Mouse (Mus musculus): ENCODE measurements at regions not wholly inside any gene's neighbourhood (a gene's known extent, or its start where the extent isn't known, plus 50 kb on each side); places are given as distances from the start of the nearest gene placed in this dataset.

DNA sequence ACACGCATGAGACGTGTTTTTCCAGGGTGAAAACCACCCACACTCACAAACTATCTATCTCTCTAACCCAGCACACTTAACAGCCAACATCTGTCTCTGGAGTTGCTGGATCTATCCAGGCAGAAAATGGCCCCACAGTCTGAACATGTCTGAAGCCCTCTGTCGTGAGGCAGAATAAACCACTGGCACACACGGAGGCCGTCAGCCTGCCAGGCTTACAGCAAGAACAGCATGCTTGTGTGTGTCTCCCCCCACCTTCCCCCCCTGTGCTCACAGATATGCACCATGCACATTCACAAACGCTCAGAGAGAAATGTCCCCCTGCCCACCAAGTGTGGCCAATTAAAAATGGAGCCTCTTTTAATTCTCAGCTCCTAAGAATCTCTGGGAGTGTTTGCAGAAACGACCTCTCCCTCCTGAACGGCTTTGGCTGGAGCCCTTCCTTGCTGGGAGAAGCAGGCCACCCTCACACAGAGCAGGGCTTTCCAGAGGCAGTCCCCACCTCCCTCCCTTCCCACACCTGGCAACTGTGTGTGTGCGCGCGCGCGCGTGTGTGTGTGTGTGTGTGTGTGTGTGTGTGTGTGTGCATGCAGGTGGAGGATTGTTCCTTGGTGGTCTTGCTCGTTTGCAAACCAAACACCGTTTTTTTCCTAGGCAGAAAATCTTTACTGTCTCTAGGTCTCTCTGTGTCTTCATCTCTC lies 88.7 kb downstream of the Edn3 start:
- Histone ChIP-seq H3K36me3 (ENCODE audit: control insufficient read depth, insufficient read depth) (no peaks in the 10 kb centered on the region), H3K9ac (ENCODE audit: low read length) (no peak overlapping the region), H3K27me3 (ENCODE audit: control insufficient read depth, insufficient read depth, low read length) (no peaks in the 10 kb centered on the region), H3K4me2 (ENCODE audit: low read depth, low read length) (no peak overlapping the region), H3K4me3 (ENCODE audit: low read length) (no peak overlapping the region), H3K4me1 (ENCODE audit: control insufficient read depth, insufficient read depth, low read length) (no peaks in the 10 kb centered on the region), H3K27ac (ENCODE audit: low read length) (no peak overlapping the region), H3K9me3 (replicated peaks; ENCODE audit: control insufficient read depth, low read length) (no peaks in the 10 kb centered on the region)
- no peak for ATAC-seq (replicated peaks; ENCODE audit: extremely low read depth, insufficient read depth, low FRiP score)
- 56% methylated on average over 16 of the region's 16 CpGs for WGBS

DNA sequence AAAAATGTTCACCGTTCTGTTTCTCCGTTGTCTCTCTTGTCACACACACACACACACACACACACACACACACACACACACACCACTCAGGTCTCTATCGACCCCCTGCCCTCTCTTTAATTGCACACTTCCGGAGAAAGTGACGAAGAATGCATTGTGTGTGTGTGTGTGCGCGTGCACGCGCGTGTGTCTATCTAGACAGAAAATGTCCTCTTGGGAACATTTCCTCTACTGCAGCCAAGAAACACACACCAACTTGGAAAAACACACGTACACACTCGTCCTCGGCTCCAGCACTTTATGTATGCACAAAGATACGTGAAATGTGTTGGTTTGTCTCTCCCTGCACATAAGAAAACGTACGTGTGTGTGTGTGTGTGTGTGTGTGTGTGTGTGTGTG lies 90.4 kb downstream of the Edn3 start:
- no peak for ATAC-seq (replicated peaks; ENCODE audit: extremely low read depth, insufficient read depth, low FRiP score)
- Histone ChIP-seq H3K27me3 (ENCODE audit: control insufficient read depth, insufficient read depth, low read length) (no peaks in the 10 kb centered on the region), H3K9me3 (replicated peaks; ENCODE audit: control insufficient read depth, low read length) (no peaks in the 10 kb centered on the region), H3K4me1 (ENCODE audit: control insufficient read depth, insufficient read depth, low read length) (no peaks in the 10 kb centered on the region), H3K4me3 (ENCODE audit: low read length) (no peak overlapping the region), H3K9ac (ENCODE audit: low read length) (no peak overlapping the region), H3K36me3 (ENCODE audit: control insufficient read depth, insufficient read depth) (no peaks in the 10 kb centered on the region), H3K4me2 (ENCODE audit: low read depth, low read length) (no peak overlapping the region), H3K27ac (ENCODE audit: low read length) (no peak overlapping the region)
- WGBS = 52% methylated on average over 16 of the region's 16 CpGs

DNA sequence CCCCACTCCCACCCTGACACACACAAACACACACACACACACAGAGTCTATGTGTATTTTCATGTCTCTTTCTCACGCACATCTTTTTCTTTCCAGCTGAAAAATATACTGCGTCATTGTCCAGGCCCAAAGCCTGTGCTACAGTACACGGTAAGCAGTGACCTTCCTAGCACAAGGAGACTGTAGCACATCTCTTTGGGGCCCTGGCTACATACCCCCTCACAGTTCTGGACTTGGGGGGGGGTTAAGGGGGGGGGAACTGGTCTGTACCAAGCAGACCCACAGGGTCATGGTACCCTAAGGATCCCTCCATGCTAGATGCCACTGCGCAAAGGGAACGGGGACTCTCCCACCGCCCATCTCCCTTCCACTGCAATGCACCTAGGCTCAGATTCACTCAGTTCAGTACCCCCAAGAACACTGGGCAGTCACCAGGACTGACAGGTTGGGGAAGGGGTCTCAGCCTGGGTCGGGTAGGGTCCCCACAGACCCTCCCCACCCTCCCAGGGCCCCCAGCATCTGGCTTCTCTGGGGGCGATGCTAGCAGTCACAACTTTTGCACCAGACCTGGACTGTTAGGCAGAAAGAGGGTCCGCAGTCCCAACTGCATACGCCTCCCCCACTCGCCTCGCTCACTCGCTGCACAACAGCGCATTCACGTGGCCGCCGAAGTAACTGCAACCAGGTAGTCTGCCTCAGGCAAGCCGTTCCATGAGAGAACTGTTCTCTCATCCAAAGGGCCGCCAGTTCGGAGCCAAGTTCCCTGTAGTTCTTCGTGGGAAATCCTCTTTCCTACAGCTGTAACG lies 91.3 kb downstream of the Edn3 start:
- Histone ChIP-seq H3K27me3 (ENCODE audit: control insufficient read depth, insufficient read depth, low read length) (no peaks in the 10 kb centered on the region), H3K4me1 (ENCODE audit: control insufficient read depth, insufficient read depth, low read length) (no peaks in the 10 kb centered on the region), H3K4me2 (ENCODE audit: low read depth, low read length) (no peak overlapping the region), H3K9me3 (replicated peaks; ENCODE audit: control insufficient read depth, low read length) (no peaks in the 10 kb centered on the region), H3K9ac (ENCODE audit: low read length) (no peak overlapping the region), H3K27ac (ENCODE audit: low read length) (no peak overlapping the region), H3K36me3 (ENCODE audit: control insufficient read depth, insufficient read depth) (no peaks in the 10 kb centered on the region), H3K4me3 (ENCODE audit: low read length) (no peak overlapping the region)
- WGBS = 19% methylated on average over 22 of the region's 22 CpGs
- peak; percentile 34 for ATAC-seq (replicated peaks; ENCODE audit: extremely low read depth, insufficient read depth, low FRiP score)

DNA sequence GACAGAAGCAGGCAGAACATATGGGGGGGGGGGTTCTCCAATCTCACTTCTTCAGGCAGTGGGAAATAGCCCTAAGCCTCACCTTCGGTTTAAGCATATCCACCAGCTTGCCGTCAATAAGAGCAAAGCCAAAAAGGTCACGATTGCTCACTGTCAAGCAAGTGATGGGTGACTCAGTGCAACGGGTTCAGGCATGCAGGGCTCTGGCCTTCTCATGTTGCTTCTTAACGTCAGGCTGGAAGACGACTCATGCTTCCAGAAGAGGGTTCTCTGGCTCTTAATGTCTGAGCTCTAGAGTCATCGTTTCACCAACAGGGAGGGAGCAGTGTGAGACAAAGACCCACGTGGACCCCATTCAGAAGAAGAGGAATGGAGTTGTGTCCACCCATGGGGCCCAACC lies 93.4 kb downstream of the Edn3 start:
- H3K9ac ChIP-seq (ENCODE audit: low read length) = no peak overlapping the region
- 74% methylated on average over 8 of the region's 8 CpGs for WGBS
- ATAC-seq (replicated peaks; ENCODE audit: extremely low read depth, insufficient read depth, low FRiP score) = no peak
- H3K9me3 ChIP-seq (replicated peaks; ENCODE audit: control insufficient read depth, low read length) = no peaks in the 10 kb centered on the region
- H3K27ac ChIP-seq (ENCODE audit: low read length) = no peak overlapping the region
- H3K27me3 ChIP-seq (ENCODE audit: control insufficient read depth, insufficient read depth, low read length) = no peaks in the 10 kb centered on the region
- no peak overlapping the region for H3K4me3 ChIP-seq (ENCODE audit: low read length)
- H3K4me1 ChIP-seq (ENCODE audit: control insufficient read depth, insufficient read depth, low read length) = peaks cover 5% of the 10 kb centered on the region; the same call in 1 of the 2 replicates
- H3K36me3 ChIP-seq (ENCODE audit: control insufficient read depth, insufficient read depth) = no peaks in the 10 kb centered on the region
- H3K4me2 ChIP-seq (ENCODE audit: low read depth, low read length) = no peak overlapping the region

DNA sequence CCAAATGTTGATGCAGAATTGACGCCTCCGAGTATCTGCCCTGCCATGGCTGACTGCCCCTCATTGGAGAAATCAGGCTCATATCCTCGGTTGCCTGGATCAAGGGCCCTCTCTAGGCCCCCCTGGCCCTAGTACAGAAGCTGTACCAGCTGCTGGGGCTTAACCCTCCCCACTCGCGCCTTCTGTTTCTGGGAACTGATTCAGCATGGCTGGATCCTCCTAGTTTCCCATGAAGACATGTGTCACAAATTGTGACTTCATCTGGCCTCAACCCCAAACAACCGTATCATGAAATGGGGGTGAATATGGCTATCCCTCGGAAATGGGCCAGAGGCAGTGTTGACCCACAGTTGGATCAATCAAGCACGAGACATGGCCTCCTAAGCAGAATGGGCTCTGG lies 95.1 kb downstream of the Edn3 start:
- no peaks in the 10 kb centered on the region for H3K27me3 ChIP-seq (ENCODE audit: control insufficient read depth, insufficient read depth, low read length)
- H3K4me2 ChIP-seq (ENCODE audit: low read depth, low read length) = no peak overlapping the region
- H3K4me1 ChIP-seq (ENCODE audit: control insufficient read depth, insufficient read depth, low read length) = peaks cover 8% of the 10 kb centered on the region; the same call in 1 of the 2 replicates
- no peak overlapping the region for H3K27ac ChIP-seq (ENCODE audit: low read length)
- WGBS = 81% methylated on average over 8 of the region's 8 CpGs
- H3K9me3 ChIP-seq (replicated peaks; ENCODE audit: control insufficient read depth, low read length) = no peaks in the 10 kb centered on the region
- no peak for ATAC-seq (replicated peaks; ENCODE audit: extremely low read depth, insufficient read depth, low FRiP score)
- no peaks in the 10 kb centered on the region for H3K36me3 ChIP-seq (ENCODE audit: control insufficient read depth, insufficient read depth)
- no peak overlapping the region for H3K4me3 ChIP-seq (ENCODE audit: low read length)
- no peak overlapping the region for H3K9ac ChIP-seq (ENCODE audit: low read length)

DNA sequence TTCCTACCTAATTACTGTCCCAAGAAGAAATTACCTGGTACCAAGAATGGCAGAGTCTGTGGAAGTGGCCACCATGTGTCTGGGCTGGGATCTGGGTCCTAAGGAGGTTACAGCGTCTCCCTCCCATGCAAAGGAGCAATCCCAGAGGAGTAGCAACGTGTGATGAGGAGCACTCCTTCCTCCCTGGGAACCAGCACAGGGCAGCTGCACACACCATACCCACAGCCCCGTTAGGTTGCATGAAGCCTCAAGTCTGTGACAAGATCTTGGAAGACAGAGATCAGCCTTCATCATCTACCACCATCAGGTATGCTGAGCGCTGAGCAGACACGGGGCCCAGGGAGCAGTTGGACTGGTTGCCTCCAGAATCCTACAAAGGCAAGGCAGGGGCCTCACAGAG lies 95.7 kb downstream of the Edn3 start:
- no peak overlapping the region for H3K9ac ChIP-seq (ENCODE audit: low read length)
- no peak overlapping the region for H3K4me2 ChIP-seq (ENCODE audit: low read depth, low read length)
- H3K9me3 ChIP-seq (replicated peaks; ENCODE audit: control insufficient read depth, low read length) = no peaks in the 10 kb centered on the region
- peaks cover 8% of the 10 kb centered on the region; the same call in 1 of the 2 replicates for H3K4me1 ChIP-seq (ENCODE audit: control insufficient read depth, insufficient read depth, low read length)
- H3K4me3 ChIP-seq (ENCODE audit: low read length) = no peak overlapping the region
- H3K27me3 ChIP-seq (ENCODE audit: control insufficient read depth, insufficient read depth, low read length) = no peaks in the 10 kb centered on the region
- WGBS = 81% methylated on average over 5 of the region's 5 CpGs
- no peak for ATAC-seq (replicated peaks; ENCODE audit: extremely low read depth, insufficient read depth, low FRiP score)
- no peak overlapping the region for H3K27ac ChIP-seq (ENCODE audit: low read length)
- no peaks in the 10 kb centered on the region for H3K36me3 ChIP-seq (ENCODE audit: control insufficient read depth, insufficient read depth)

DNA sequence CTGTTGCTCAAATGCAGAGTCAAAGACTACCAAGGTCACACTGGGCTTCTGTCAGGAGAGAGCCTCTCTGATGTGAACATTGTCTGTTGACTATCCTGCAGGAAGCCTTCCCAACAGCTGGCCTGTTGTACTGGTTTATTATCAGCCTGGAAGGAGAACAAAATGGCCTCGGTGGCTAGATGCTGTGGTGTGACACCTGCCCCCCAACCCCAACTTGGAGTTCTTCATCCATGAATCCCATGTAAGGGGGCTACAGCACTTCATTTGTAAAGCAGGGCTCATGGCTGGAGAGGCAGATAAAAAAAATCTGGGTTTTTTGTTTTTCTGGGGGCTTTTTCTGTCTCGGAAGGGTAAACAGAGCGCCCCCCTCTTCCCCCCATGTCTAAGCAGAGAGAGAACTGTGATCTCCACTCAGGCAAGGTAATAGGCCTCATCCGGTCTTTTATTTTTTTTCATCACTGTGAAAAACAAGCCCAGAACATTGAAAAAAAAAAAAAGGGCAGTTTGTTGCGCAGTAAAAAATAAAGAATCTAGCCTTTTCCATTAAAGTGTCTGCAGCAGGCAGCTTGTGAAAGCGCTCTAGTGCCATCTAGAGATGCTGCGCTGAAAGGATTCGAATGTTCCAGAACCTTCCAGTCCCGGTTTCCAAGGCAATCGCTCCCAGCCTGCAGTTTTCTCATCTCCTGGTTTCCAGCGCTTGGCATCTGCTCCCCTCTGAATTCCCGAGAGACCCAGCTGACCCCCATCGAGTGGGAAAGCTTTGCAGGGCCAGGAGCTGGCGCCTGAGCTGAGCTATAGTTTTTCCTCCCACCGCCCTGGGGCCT lies 97.8 kb downstream of the Edn3 start:
- Histone ChIP-seq H3K27me3 (ENCODE audit: control insufficient read depth, insufficient read depth, low read length) (no peaks in the 10 kb centered on the region), H3K27ac (ENCODE audit: low read length) (peak overlapping the region; percentile 60), H3K36me3 (ENCODE audit: control insufficient read depth, insufficient read depth) (no peaks in the 10 kb centered on the region), H3K9ac (ENCODE audit: low read length) (peak overlapping the region; percentile 62), H3K4me3 (ENCODE audit: low read length) (no peak overlapping the region), H3K9me3 (replicated peaks; ENCODE audit: control insufficient read depth, low read length) (no peaks in the 10 kb centered on the region), H3K4me1 (ENCODE audit: control insufficient read depth, insufficient read depth, low read length) (peaks cover 8% of the 10 kb centered on the region; the same call in 1 of the 2 replicates), H3K4me2 (ENCODE audit: low read depth, low read length) (peak overlapping the region; percentile 24; the same call in 1 of the 2 replicates)
- ATAC-seq (replicated peaks; ENCODE audit: extremely low read depth, insufficient read depth, low FRiP score) = peak; percentile 74
- 21% methylated on average over 15 of the region's 15 CpGs for WGBS

DNA sequence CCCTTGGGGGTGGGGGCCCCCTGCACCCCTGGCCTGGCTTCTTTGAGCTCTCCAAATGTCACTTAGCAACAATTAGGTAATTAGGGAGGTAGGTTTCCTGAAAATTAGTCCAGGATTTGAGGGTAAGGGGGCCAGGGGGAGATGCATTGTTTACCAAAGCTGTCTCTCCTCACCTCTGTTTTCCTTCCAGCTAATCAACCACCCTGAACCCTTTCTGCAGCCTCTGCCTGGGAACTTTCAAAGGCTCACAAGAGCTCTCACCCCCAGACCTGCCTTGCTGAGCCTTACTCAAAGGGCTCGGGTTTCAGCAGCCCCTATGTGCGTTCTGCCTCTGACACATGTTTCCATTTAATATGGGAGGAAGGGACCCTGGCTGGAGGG lies 98.4 kb downstream of the Edn3 start:
- H3K4me1 ChIP-seq (ENCODE audit: control insufficient read depth, insufficient read depth, low read length) = peaks cover 8% of the 10 kb centered on the region; the same call in 1 of the 2 replicates
- H3K36me3 ChIP-seq (ENCODE audit: control insufficient read depth, insufficient read depth) = no peaks in the 10 kb centered on the region
- H3K4me3 ChIP-seq (ENCODE audit: low read length) = no peak overlapping the region
- peak overlapping the region; percentile 60 for H3K27ac ChIP-seq (ENCODE audit: low read length)
- H3K9me3 ChIP-seq (replicated peaks; ENCODE audit: control insufficient read depth, low read length) = no peaks in the 10 kb centered on the region
- no peaks in the 10 kb centered on the region for H3K27me3 ChIP-seq (ENCODE audit: control insufficient read depth, insufficient read depth, low read length)
- WGBS = 39% methylated on average over 2 of the region's 2 CpGs
- peak; percentile 31; the same call in 1 of the 2 replicates for ATAC-seq (replicated peaks; ENCODE audit: extremely low read depth, insufficient read depth, low FRiP score)
- H3K9ac ChIP-seq (ENCODE audit: low read length) = peak overlapping the region; percentile 62
- peak overlapping the region; percentile 24; the same call in 1 of the 2 replicates for H3K4me2 ChIP-seq (ENCODE audit: low read depth, low read length)

All from heart, embryonic 16.5 days (tissue).